Mouse (Mus musculus) ES-E14 (cell line): ENCODE data around the gene Kdm4a. TPM values are rescaled to one million over a fixed set of nuclear protein-coding genes. Genes with fewer than 3 reads are reported as not detected.

Experiments
- DNase-seq: peaks from one replicate; pipeline ENCODE4 v3.0.0-alpha.2; 2013; ENCODE audit warnings: low read depth, low spot score
- H3K27ac ChIP-seq: 2 replicates; pipeline ENCODE4 v1.5.1; 2012; ENCODE audit warnings: low read depth, mild to moderate bottlenecking, low read length, moderate library complexity, mixed read lengths; ENCODE audit not compliant: poor library complexity, insufficient read depth, severe bottlenecking
- H3K36me3 ChIP-seq: 2 replicates; pipeline ENCODE4 v1.6.1; 2012; ENCODE audit warnings: mild to moderate bottlenecking, low read length, moderate library complexity, mixed read lengths; ENCODE audit not compliant: control insufficient read depth, poor library complexity, insufficient read depth, severe bottlenecking
- H3K4me1 ChIP-seq, 2 experiments: fragments of 150-350 bp in 1 of 2; sonication (generic) in 1 of 2; 2 replicates each; pipeline ENCODE4 v1.6.1; 2012; ENCODE audit warnings: low read length in 2 of 2, mild to moderate bottlenecking in 1 of 2, mixed read lengths in 1 of 2; ENCODE audit not compliant: control insufficient read depth in 2 of 2, insufficient read depth in 2 of 2, poor library complexity in 1 of 2
- H3K4me3 ChIP-seq, 2 experiments: fragments of 150-350 bp in 1 of 2; sonication (generic) in 1 of 2; 2 replicates each; pipeline ENCODE4 v1.5.1; 2012; ENCODE audit warnings: low read length in 2 of 2, low read depth in 1 of 2, mild to moderate bottlenecking in 1 of 2, mixed read lengths in 1 of 2; ENCODE audit not compliant: insufficient read depth in 1 of 2, poor library complexity in 1 of 2, severe bottlenecking in 1 of 2
- H3K9ac ChIP-seq: 2 replicates; pipeline ENCODE4 v1.6.1; 2012; ENCODE audit warnings: low read depth, mild to moderate bottlenecking, low read length, mixed read lengths; ENCODE audit not compliant: poor library complexity, insufficient read depth, severe bottlenecking
- H3K9me3 ChIP-seq: fragments of 150-350 bp; sonication (generic); 2 replicates; pipeline ENCODE4 v1.6.1; 2012; ENCODE audit warnings: low read depth, mild to moderate bottlenecking, low read length; ENCODE audit not compliant: control insufficient read depth, insufficient read depth
- CHD2 ChIP-seq: IDR thresholded peaks from 2 replicates; pipeline ENCODE4 v1.6.1; 2014; ENCODE audit warnings: mild to moderate bottlenecking, low read depth, low read length, inconsistent platforms
- HCFC1 ChIP-seq: IDR thresholded peaks from 2 replicates; pipeline ENCODE4 v1.6.1; 2012; ENCODE audit warnings: low read length, inconsistent platforms, borderline replicate concordance; ENCODE audit not compliant: insufficient read depth
- MAFK ChIP-seq: IDR thresholded peaks from 2 replicates; pipeline ENCODE4 v1.6.1; 2014; ENCODE audit warnings: mild to moderate bottlenecking, low read depth, low read length, inconsistent platforms; ENCODE audit not compliant: insufficient read depth
- ZC3H11A ChIP-seq: IDR thresholded peaks from 2 replicates; pipeline ENCODE4 v1.6.1; 2012; ENCODE audit warnings: low read depth, mild to moderate bottlenecking, inconsistent platforms, low read length, borderline replicate concordance
- ZNF384 ChIP-seq: IDR thresholded peaks from 2 replicates; pipeline ENCODE4 v1.6.1; 2012; ENCODE audit warnings: low read depth, low read length, inconsistent platforms
- in situ Hi-C, 2 experiments: fragments of 600-800 bp; cut with MboI; formaldehyde crosslinking; loops; one replicate each; pipeline ENCODE4 v1.15.1; 2025; ENCODE audit warnings: low sequenced_read_pairs in 2 of 2, inconsistent platforms in 1 of 2; ENCODE audit not compliant: unreplicated experiment in 2 of 2
- total RNA-seq: library from RNA; depleted of rRNA; stranded (reverse); fragments of 300-350 nt; gene quantifications from 2 replicates; pipeline ENCODE4 v1.2.3, GENCODE M21; 2012

The Kdm4a gene
- total RNA-seq, 1 experiment, result 50.2 TPM

- Histone ChIP-seq H3K4me3 (no peak overlapping the region), H3K4me1 (peaks cover 0 to 14% of the 10 kb centered on the region in 2 experiments; a peak in 1 of 4 replicates), H3K9me3 (no peaks in the 10 kb centered on the region), H3K36me3 (peaks cover 90% of the 10 kb centered on the region), H3K9ac (no peak overlapping the region), H3K27ac (no peak overlapping the region)
- no peak for TF ChIP-seq CHD2
- TF ChIP-seq HCFC1, result no peak
- TF ChIP-seq MAFK, result no peak
- TF ChIP-seq ZC3H11A, result no peak
- in situ Hi-C loops, result no loop called here
- no peak for DNase-seq
These were observed 40.9 kb upstream of the Kdm4a start for GRCm38 (mm10) chr4:118220756-118221155.

GRCm38 (mm10) chr4:118219487-118219886 is 39.6 kb upstream of the Kdm4a start:
- peaks cover 88% of the 10 kb centered on the region for H3K36me3 ChIP-seq

GRCm38 (mm10) chr4:118218521-118218920 is 38.7 kb upstream of the Kdm4a start:
- Histone ChIP-seq H3K4me1 (peaks cover 6 to 14% of the 10 kb centered on the region in 2 experiments; a peak in 3 of 4 replicates), H3K36me3 (peaks cover 86% of the 10 kb centered on the region), H3K4me3 (no peak overlapping the region), H3K9me3 (no peaks in the 10 kb centered on the region), H3K9ac (no peak overlapping the region), H3K27ac (no peak overlapping the region)
- no peak for DNase-seq
- TF ChIP-seq ZNF384 (no peak), ZC3H11A (no peak), HCFC1 (no peak), MAFK (no peak), CHD2 (no peak)
- in situ Hi-C loops, result loop anchor here in 1 of 2 experiments (10.0 kb wide), 1 partner anchor 76 kb away; the partner anchor contains the start of gene Ptprf

More at GRCm38 (mm10) chr4:118219487-118219886, 39.6 kb upstream of the Kdm4a start:
- no peak for DNase-seq
- no peak overlapping the region for H3K4me3 ChIP-seq
- H3K4me1 ChIP-seq, result peaks cover 6 to 14% of the 10 kb centered on the region in 2 experiments; a peak in 3 of 4 replicates
- no peaks in the 10 kb centered on the region for H3K9me3 ChIP-seq
- in situ Hi-C loops, result loop anchor here in 1 of 2 experiments (10.0 kb wide), 1 partner anchor 75 kb away; the partner anchor contains the start of gene Ptprf
- no peak overlapping the region for H3K27ac ChIP-seq
- TF ChIP-seq ZC3H11A (no peak), CHD2 (no peak), HCFC1 (no peak), ZNF384 (no peak), MAFK (no peak)
- H3K9ac ChIP-seq, result no peak overlapping the region

GRCm38 (mm10) chr4:118216726-118217595 is 37.1 kb upstream of the Kdm4a start:
- in situ Hi-C loops, result loop anchor here in 1 of 2 experiments (10.0 kb wide), 1 partner anchor 78 kb away; the partner anchor contains the start of gene Ptprf
- Histone ChIP-seq H3K4me1 (peaks cover 6 to 14% of the 10 kb centered on the region in 2 experiments; a peak in 3 of 4 replicates), H3K36me3 (peaks cover 90% of the 10 kb centered on the region), H3K9me3 (no peaks in the 10 kb centered on the region), H3K27ac (no peak overlapping the region; the same call in 1 of the 2 replicates), H3K9ac (no peak overlapping the region), H3K4me3 (no peak overlapping the region)
- no peak for TF ChIP-seq HCFC1
- TF ChIP-seq MAFK, result no peak
- peak; percentile 52; the same call in 1 of the 2 replicates for TF ChIP-seq ZC3H11A
- DNase-seq, result no peak
